Mouse (Mus musculus): ENCODE data around the gene Prdm10. TPM values are rescaled to one million over a fixed set of nuclear protein-coding genes. Genes with fewer than 3 reads are reported as not detected.

Gene Prdm10
- polyA plus RNA-seq, 1 experiment: 3.7 TPM

GRCm38 (mm10) chr9:31300525-31300924, 20.2 kb downstream of the Prdm10 start:
- no peak for DNase-seq (ENCODE audit: low read depth, low spot score)
- 72% methylated on average over 5 of the region's 5 CpGs for WGBS

GRCm38 (mm10) chr9:31301107-31301506, 20.8 kb downstream of the Prdm10 start:
- DNase-seq (ENCODE audit: low read depth, low spot score): no peak
- WGBS: 40% methylated on average over 5 of the region's 5 CpGs

GRCm38 (mm10) chr9:31301526-31302311, 21.4 kb downstream of the Prdm10 start:
- WGBS: 61% methylated on average over 5 of the region's 5 CpGs

GRCm38 (mm10) chr9:31304358-31304757, 24.0 kb downstream of the Prdm10 start:
- WGBS: 71% methylated on average over 3 of the region's 3 CpGs
- no peak for DNase-seq (ENCODE audit: low read depth, low spot score)

More at GRCm38 (mm10) chr9:31301526-31302311, 21.4 kb downstream of the Prdm10 start:
- DNase-seq (ENCODE audit: low read depth, low spot score): peak; percentile 58

GRCm38 (mm10) chr9:31305117-31305516, 24.8 kb downstream of the Prdm10 start:
- WGBS: 96% methylated on average over 5 of the region's 5 CpGs
- DNase-seq (ENCODE audit: low read depth, low spot score): no peak

- WGBS: 83% methylated on average over 3 of the region's 3 CpGs
- no peak for DNase-seq (ENCODE audit: low read depth, low spot score)
Measured at GRCm38 (mm10) chr9:31305807-31306206, 25.5 kb downstream of the Prdm10 start.

GRCm38 (mm10) chr9:31307232-31307631, 26.9 kb downstream of the Prdm10 start:
- 65% methylated on average over 3 of the region's 3 CpGs for WGBS
- no peak for DNase-seq (ENCODE audit: low read depth, low spot score)

- WGBS: 65% methylated on average over 5 of the region's 5 CpGs
- DNase-seq (ENCODE audit: low read depth, low spot score): no peak
Measured at GRCm38 (mm10) chr9:31309041-31309440, 28.7 kb downstream of the Prdm10 start.

GRCm38 (mm10) chr9:31310662-31311061, 30.3 kb downstream of the Prdm10 start:
- WGBS: 62% methylated on average over 4 of the region's 4 CpGs
- DNase-seq (ENCODE audit: low read depth, low spot score): no peak

GRCm38 (mm10) chr9:31313876-31314275, 33.5 kb downstream of the Prdm10 start:
- DNase-seq (ENCODE audit: low read depth, low spot score): no peak
- 65% methylated on average over 1 of the region's 1 CpGs for WGBS

GRCm38 (mm10) chr9:31315983-31316382, 35.6 kb downstream of the Prdm10 start:
- WGBS: 17% methylated on average over 8 of the region's 8 CpGs
- peak; percentile 47 for DNase-seq (ENCODE audit: low read depth, low spot score)

- no peak for DNase-seq (ENCODE audit: low read depth, low spot score)
- 93% methylated on average over 5 of the region's 5 CpGs for WGBS
Measured at GRCm38 (mm10) chr9:31318956-31319355, 38.6 kb downstream of the Prdm10 start.

GRCm38 (mm10) chr9:31320734-31321133, 40.4 kb downstream of the Prdm10 start:
- WGBS: 15% methylated on average over 1 of the region's 1 CpGs

GRCm38 (mm10) chr9:31321526-31321925, 41.2 kb downstream of the Prdm10 start:
- DNase-seq (ENCODE audit: low read depth, low spot score): no peak
- 50% methylated on average over 4 of the region's 4 CpGs for WGBS

More at GRCm38 (mm10) chr9:31320734-31321133, 40.4 kb downstream of the Prdm10 start:
- peak; percentile 56 for DNase-seq (ENCODE audit: low read depth, low spot score)

- DNase-seq (ENCODE audit: low read depth, low spot score): no peak
- 63% methylated on average over 5 of the region's 5 CpGs for WGBS
Measured at GRCm38 (mm10) chr9:31322090-31322489, 41.8 kb downstream of the Prdm10 start.

GRCm38 (mm10) chr9:31330816-31331215, 50.5 kb downstream of the Prdm10 start:
- no peak for DNase-seq (ENCODE audit: low read depth, low spot score)
- WGBS: 78% methylated on average over 3 of the region's 3 CpGs

- no peak for DNase-seq (ENCODE audit: low read depth, low spot score)
- WGBS: 70% methylated on average over 4 of the region's 4 CpGs
Measured at GRCm38 (mm10) chr9:31331246-31331645, 50.9 kb downstream of the Prdm10 start.

- 69% methylated on average over 3 of the region's 3 CpGs for WGBS
- DNase-seq (ENCODE audit: low read depth, low spot score): no peak
Measured at GRCm38 (mm10) chr9:31331906-31332305, 51.6 kb downstream of the Prdm10 start.

GRCm38 (mm10) chr9:31332826-31333225, 52.5 kb downstream of the Prdm10 start:
- DNase-seq (ENCODE audit: low read depth, low spot score): no peak

GRCm38 (mm10) chr9:31334991-31335390, 54.7 kb downstream of the Prdm10 start:
- WGBS: 91% methylated on average over 6 of the region's 6 CpGs
- no peak for DNase-seq (ENCODE audit: low read depth, low spot score)

GRCm38 (mm10) chr9:31344289-31344831, 64.0 kb downstream of the Prdm10 start:
- no peak for DNase-seq (ENCODE audit: low read depth, low spot score)
- 84% methylated on average over 11 of the region's 11 CpGs for WGBS

Measured in large intestine, adult 2 months (tissue).